8 mouse cellular contexts compared by ENCODE assay signal in genomic region chr11:101665636-101665992, GRCm38 (mm10). TPM values are rescaled to one million over a fixed set of nuclear protein-coding genes. Genes with fewer than 3 reads are reported as not detected.
A peak's percentile ranks its signal among the peaks of the same experiment; 100 is the strongest.
DNase-seq lines count a peak whose midpoint lies in the region; ATAC-seq and TF ChIP-seq lines count a peak whose summit lies in the region.

No protein-coding gene starts in this region.

- H3K4me3 ChIP-seq in heart, embryonic 15.5 days: peak overlapping the region; percentile 62
- peak overlapping the region; percentile 50 to 59 for H3K4me3 ChIP-seq in MEL (ENCODE audit: control insufficient read depth in 1 of 2, insufficient read depth in 1 of 2, low read depth in 2 of 2, low read length in 2 of 2)
- peak overlapping the region; percentile 58 for H3K4me3 ChIP-seq in midbrain, embryonic 11.5 days (ENCODE audit: low read depth, low read length)

- no peak for TF ChIP-seq RAD21 in MEL (IDR thresholded peaks at IDR 0.05; ENCODE audit: low read depth, low read length)

- peak overlapping the region; percentile 93 for H3K4me2 ChIP-seq in heart, embryonic 15.5 days
- peak overlapping the region; percentile 88 for H3K4me2 ChIP-seq in midbrain, embryonic 11.5 days

- peak overlapping the region; percentile 72 for H3K9ac ChIP-seq in heart, embryonic 15.5 days
- H3K9ac ChIP-seq in MEL (ENCODE audit: control insufficient read depth, low read depth, low read length, poor library complexity, severe bottlenecking): peak overlapping the region; percentile 51
- peak overlapping the region; percentile 56 for H3K9ac ChIP-seq in midbrain, embryonic 11.5 days (ENCODE audit: low read length)

- peaks cover 37% of the 10 kb centered on the region for H3K4me1 ChIP-seq in heart, embryonic 15.5 days (replicated peaks)
- peaks cover 5 to 42% of the 10 kb centered on the region in 2 experiments; a peak in 3 of 4 replicates for H3K4me1 ChIP-seq in MEL (ENCODE audit: control insufficient read depth in 1 of 2, insufficient read depth in 2 of 2, low read length in 2 of 2)
- 0 out of 2 replicates have a peak, but pooled peaks cover 2% of the 10 kb centered on the region for H3K4me1 ChIP-seq in midbrain, embryonic 11.5 days (ENCODE audit: control insufficient read depth, insufficient read depth, low read length)

- no peak for DNase-seq in heart, adult 9 months (ENCODE audit: low spot score in 2 of 2)
- DNase-seq in MEL (ENCODE audit: low read depth, low spot score): peak; percentile 83
- DNase-seq in midbrain, embryonic 11.5 days (ENCODE audit: low spot score, missing footprints): no peak
- no peak for DNase-seq in urinary bladder, postnatal 25 days (ENCODE audit: low spot score)
- no peak for DNase-seq in cerebellum, postnatal 36 days
- no peak for DNase-seq in thymus, postnatal 36 days

- no peak for TF ChIP-seq CTCF in MEL (IDR thresholded peaks at IDR 0.05 in 2 of 3, conservative IDR thresholded peaks at IDR 0.05 in 1 of 3; ENCODE audit: control insufficient read depth in 1 of 3, insufficient read depth in 1 of 3, low read depth in 2 of 3, low read length in 3 of 3, poor library complexity in 1 of 3, severe bottlenecking in 1 of 3)

- no peak for TF ChIP-seq EP300 in MEL (IDR thresholded peaks at IDR 0.05; ENCODE audit: low read depth in 1 of 2, low read length in 2 of 2)

- no peak for TF ChIP-seq POLR2A in MEL (IDR thresholded peaks at IDR 0.05; ENCODE audit: control insufficient read depth in 1 of 2, insufficient read depth in 1 of 2, low read depth in 1 of 2, low read length in 2 of 2, poor library complexity in 1 of 2)

- no peaks in the 10 kb centered on the region for H3K36me3 ChIP-seq in heart, embryonic 15.5 days
- H3K36me3 ChIP-seq in MEL (ENCODE audit: control insufficient read depth in 1 of 2, insufficient read depth in 2 of 2, low read length in 2 of 2): peaks cover 0 to 26% of the 10 kb centered on the region in 2 experiments; a peak in 2 of 4 replicates
- no peaks in the 10 kb centered on the region for H3K36me3 ChIP-seq in midbrain, embryonic 11.5 days (ENCODE audit: control insufficient read depth, insufficient read depth, low read length)

- peak overlapping the region; percentile 85 for H3K27ac ChIP-seq in heart, embryonic 15.5 days
- peak overlapping the region; percentile 30; the same call in 1 of the 2 replicates for H3K27ac ChIP-seq in MEL (ENCODE audit: control insufficient read depth, low read depth, low read length)
- no peak overlapping the region; the same call in 1 of the 2 replicates for H3K27ac ChIP-seq in midbrain, embryonic 11.5 days (ENCODE audit: low read depth, low read length)

- no peaks in the 10 kb centered on the region for H3K27me3 ChIP-seq in heart, embryonic 15.5 days
- no peaks in the 10 kb centered on the region for H3K27me3 ChIP-seq in MEL (ENCODE audit: control insufficient read depth in 1 of 2, insufficient read depth in 2 of 2, low read length in 2 of 2)
- H3K27me3 ChIP-seq in midbrain, embryonic 11.5 days (ENCODE audit: control insufficient read depth, insufficient read depth, low read length): no peaks in the 10 kb centered on the region

- H3K79me2 ChIP-seq in MEL (ENCODE audit: control insufficient read depth, insufficient read depth, low read length, poor library complexity): no peaks in the 10 kb centered on the region

- WGBS in heart, embryonic 15.5 days: under 1% methylated on average over 24 of the region's 24 CpGs
- 2% methylated on average over 24 of the region's 24 CpGs for WGBS in midbrain, embryonic 11.5 days

- ATAC-seq in heart, embryonic 15.5 days (replicated peaks; ENCODE audit: insufficient number of reproducible peaks, insufficient read depth, low FRiP score, low read depth): no peak; the same call in 1 of the 2 replicates
- peak; percentile 30 to 70; a peak in 3 of 4 replicates for ATAC-seq in hematopoietic stem cell, adult 5-6 weeks (replicated peaks in 1 of 2; ENCODE audit: insufficient read depth in 1 of 2, low FRiP score in 2 of 2, low TSS enrichment in 1 of 2, low read depth in 1 of 2, poor library complexity in 2 of 2, severe bottlenecking in 2 of 2)
- ATAC-seq in midbrain, embryonic 11.5 days (ENCODE audit: low FRiP score): no peak; the same call in 1 of the 2 replicates

- no peaks in the 10 kb centered on the region for H3K9me3 ChIP-seq in heart, embryonic 15.5 days (replicated peaks)
- no peaks in the 10 kb centered on the region for H3K9me3 ChIP-seq in MEL (replicated peaks; ENCODE audit: insufficient read depth, low read length)
- no peaks in the 10 kb centered on the region for H3K9me3 ChIP-seq in midbrain, embryonic 11.5 days (ENCODE audit: control insufficient read depth, low read length)

TF ChIP-seq in MEL, 35 proteins besides CTCF, POLR2A, EP300 and RAD21:
- TF ChIP-seq RCOR1 (IDR thresholded peaks at IDR 0.05; ENCODE audit: low read depth, low read length) (peak; percentile 96), MAZ (IDR thresholded peaks at IDR 0.05; ENCODE audit: low read depth, low read length) (no peak), TCF12 (IDR thresholded peaks at IDR 0.05; ENCODE audit: low read depth, low read length) (no peak), ZC3H11A (IDR thresholded peaks at IDR 0.05; ENCODE audit: low read depth, low read length) (no peak), NELFE (IDR thresholded peaks at IDR 0.05; ENCODE audit: low read depth, low read length) (no peak), GATA1 (IDR thresholded peaks at IDR 0.05; ENCODE audit: low read depth, low read length) (no peak), MYB (IDR thresholded peaks at IDR 0.05; ENCODE audit: low read depth, low read length) (0 out of 2 replicates have a peak, but pooled peaks have one; percentile 24), POLR2AphosphoS5 (IDR thresholded peaks at IDR 0.05; ENCODE audit: borderline replicate concordance, low read depth, low read length) (no peak), BHLHE40 (IDR thresholded peaks at IDR 0.05; ENCODE audit: borderline replicate concordance, low read depth, low read length) (no peak), MYC (IDR thresholded peaks at IDR 0.05; ENCODE audit: low read depth, low read length) (no peak)
TF ChIP-seq in MEL: peak in this region for 2.

RNA-seq across cellular contexts. Expression of gene Arl4d, which starts 0.3 kb away (rescaled TPM):
- 6.1 and 7.2 TPM in 2 replicates for polyA plus RNA-seq in heart, embryonic 15.5 days (2015; fragmentation: Nextera tagmentation; extraction: Ambion mirVana)
- total RNA-seq in MEL (2012; rRNA removed): 0.23 and 0.33 TPM in 2 replicates
- polyA plus RNA-seq in MEL (2012; ENCODE audit: insufficient read depth in 1 of 2, insufficient read length in 2 of 2, low read depth in 1 of 2, low replicate concordance in 2 of 2, missing spikeins in 1 of 2): under 1 TPM in 1 of 2 experiments, not detected in 1; 0.17 TPM
- total RNA-seq in hematopoietic stem cell, adult 5-6 weeks (2017): 0.88 and 2.5 TPM in 2 replicates
- 3.9 and 4.4 TPM in 2 replicates for polyA plus RNA-seq in midbrain, embryonic 11.5 days (2014; fragmentation: Nextera tagmentation; extraction: Ambion mirVana)

RNA-seq across cellular contexts. Expression of gene Rdm1, which starts 38.6 kb away (rescaled TPM):
- 45.6 and 46.4 TPM in 2 replicates for polyA plus RNA-seq in heart, embryonic 15.5 days (2015; fragmentation: Nextera tagmentation; extraction: Ambion mirVana)
- 6.5 and 6.7 TPM in 2 replicates for total RNA-seq in MEL (2012; rRNA removed)
- polyA plus RNA-seq in MEL (2012; ENCODE audit: insufficient read depth in 1 of 2, insufficient read length in 2 of 2, low read depth in 1 of 2, low replicate concordance in 2 of 2, missing spikeins in 1 of 2): 1 to 10 TPM in 1 of 2 experiments, not detected in 1; 6.8 TPM
- total RNA-seq in hematopoietic stem cell, adult 5-6 weeks (2017): 10.3 and 20.6 TPM in 2 replicates
- 44.0 and 44.8 TPM in 2 replicates for polyA plus RNA-seq in midbrain, embryonic 11.5 days (2014; fragmentation: Nextera tagmentation; extraction: Ambion mirVana)

Comparison
In these comparisons a context has a peak if more than half of its experiments do, and no peak if none do; other contexts are left out.
1. ATAC-seq: peak in hematopoietic stem cell, adult 5-6 weeks (2 of 2); none in heart, embryonic 15.5 days (single experiment) and midbrain, embryonic 11.5 days (single experiment).
2. Peak in every context shown above with its lines, with median percentiles within 50 percentile points of each other: H3K4me3 ChIP-seq and H3K9ac ChIP-seq.